Mouse (Mus musculus): ENCODE data around the gene Rhbdf2.
A peak's percentile ranks its signal among the peaks of the same experiment; 100 is the strongest.
"Not testable (repeated sequence)": the region's sequence is repeated elsewhere in the genome, so short reads cannot be mapped to it uniquely, and the experiment has no call there.

Gene Rhbdf2

DNA sequence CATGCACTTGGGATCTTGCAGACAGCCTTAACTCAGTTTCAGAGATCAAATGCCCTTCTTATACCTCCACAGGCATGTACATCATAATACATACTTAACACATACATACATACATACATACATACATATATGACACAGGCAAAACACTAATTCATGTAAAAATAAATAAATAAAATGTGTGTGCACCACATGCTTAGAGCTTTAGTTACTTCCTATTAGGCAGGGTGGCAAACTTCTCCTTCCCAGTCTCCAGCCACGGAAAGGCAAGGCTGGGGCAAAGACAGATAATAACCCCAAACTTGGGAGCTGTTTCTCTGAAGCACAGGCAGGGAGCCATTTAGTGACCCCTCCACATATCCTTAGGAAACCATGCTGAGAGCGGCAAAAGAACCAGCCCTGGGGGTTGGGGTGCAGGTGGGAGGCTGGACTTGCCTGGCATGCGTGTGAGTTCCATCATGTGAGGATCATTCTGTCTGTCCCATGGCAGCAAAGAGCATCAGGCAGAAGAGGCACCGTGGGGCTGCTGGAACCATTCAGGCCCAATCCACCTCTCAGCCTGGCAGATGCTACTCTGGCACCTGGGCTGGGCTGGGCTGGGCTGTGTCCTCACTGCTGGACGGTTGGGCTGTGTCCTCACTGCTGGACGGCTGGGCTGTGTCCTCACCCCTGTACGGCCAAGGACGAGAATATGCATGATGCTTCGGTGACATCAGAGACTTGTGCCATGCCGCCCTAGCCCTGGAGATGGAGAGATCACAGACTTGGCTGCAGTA is at the start of gene Rhbdf2:
Gene Rhbdf2, minus strand, starts transcription at position 721 of the 773 bp plus-strand sequence.
- no peak for DNase-seq

DNA sequence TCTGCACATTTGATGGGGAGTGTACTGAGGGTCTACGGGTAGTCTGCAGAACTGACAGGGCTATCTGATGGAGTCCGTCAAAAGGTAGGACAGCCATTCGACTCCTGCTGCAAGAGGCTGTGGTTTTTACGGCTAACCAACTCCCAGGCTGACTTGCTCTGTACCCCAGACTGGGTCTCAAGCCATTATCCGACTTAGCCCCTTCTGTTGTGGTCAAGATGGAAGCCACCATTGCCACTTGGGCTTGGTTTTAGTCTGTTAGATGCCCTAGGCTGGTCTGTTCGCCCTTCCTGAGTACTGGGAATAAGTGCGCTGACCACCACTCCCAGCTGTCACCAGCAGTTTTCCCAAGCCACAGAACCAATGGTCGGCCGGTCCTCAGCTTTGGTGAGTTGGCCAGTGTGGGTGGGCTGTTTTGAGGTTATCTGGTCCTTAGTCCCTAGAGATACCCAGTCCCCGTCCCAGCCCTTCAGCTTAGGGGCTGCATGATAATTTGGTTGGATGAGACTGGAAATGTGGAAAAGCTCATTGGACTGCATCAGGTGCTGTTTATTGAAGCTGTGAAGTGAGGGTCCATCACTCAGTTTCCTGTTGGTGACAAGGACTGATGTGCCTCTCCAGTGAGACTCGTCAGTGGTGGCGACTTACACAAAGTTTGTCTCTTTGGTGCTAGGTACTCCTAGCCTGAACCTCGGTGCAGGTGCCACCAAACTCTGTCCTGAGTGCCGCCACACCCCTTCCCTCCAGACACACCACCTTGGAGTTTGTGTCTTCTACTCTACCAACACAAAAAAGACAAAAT is 49.6 kb upstream of the Rhbdf2 start:
- DNase-seq = no peak

DNA sequence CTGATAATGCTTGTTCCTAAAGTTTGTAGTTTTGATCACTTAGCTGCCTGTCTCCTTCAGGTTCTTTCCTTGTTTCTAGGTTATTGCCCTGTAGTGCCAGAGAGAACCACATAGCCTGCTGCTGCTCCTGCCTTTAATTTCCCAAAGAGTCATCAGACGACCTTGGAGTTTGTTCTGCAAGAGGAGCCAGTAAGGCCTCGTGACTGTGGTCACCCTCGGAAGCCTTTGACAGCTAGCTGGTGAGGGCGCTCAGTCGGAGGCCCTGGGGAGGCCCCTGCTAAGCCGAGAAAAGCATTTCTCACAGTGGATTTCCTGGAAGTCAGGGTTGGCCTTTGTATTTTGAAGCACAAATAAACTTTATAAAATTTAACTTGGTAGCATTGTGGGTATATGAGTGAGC is 48.6 kb upstream of the Rhbdf2 start:
- not testable (repeated sequence) for DNase-seq

DNA sequence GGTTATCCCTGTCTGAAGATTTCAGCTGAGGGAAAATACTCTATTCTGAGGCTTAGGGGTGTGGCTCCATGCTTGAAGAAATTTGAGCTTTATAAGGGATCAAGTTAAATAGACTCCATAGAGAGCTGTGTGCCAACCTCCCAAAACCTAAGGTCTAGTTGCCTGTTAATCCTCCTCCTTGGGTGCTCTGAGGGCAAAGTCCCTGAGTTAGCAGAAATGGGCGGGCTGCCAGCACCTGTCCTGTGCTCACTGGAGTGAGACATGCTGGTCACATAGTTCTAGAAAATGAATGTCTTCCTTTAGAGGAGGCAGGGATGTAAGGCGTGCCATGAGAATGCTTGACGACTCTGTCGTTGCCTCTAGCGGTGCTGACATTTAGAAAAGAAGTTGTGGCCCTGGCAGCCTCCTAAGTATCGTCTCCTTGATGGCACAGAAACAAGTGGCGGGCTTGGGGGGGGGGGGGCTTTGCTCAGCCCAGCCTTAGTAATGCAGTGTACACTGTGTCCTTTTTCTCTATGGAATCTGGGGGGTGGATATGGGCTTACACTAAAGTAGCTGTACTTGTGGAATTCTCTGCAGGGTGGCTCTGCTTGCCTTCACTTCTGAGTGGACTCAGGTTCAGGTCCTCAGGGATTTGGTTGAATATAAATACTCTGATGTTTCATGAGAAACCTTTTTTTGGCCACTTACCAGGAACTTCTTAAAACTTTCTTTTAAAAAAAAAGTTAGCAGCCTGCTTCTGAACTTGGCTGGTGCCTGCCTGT is 48.0 kb upstream of the Rhbdf2 start:
- no peak for DNase-seq

DNA sequence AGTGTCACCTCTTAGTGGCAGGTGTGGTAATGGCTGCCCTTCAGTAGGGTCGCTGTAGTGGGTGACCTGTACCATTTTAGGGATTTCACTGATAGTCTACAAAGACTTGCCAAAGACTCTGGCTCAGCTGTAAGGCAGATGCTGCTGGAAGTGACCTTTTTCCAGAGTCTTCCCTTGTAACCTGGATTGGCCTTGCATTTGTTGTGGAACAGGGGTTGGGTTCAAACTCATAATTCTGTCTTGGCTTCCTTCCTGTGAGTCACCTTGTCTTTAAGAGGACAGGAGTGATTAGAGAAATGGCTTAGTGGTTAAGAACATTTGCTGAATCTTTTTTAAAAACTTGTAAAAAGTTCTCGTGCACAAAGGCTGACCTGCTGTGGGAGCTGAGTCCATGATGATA is 46.6 kb upstream of the Rhbdf2 start:
- no peak for DNase-seq

DNA sequence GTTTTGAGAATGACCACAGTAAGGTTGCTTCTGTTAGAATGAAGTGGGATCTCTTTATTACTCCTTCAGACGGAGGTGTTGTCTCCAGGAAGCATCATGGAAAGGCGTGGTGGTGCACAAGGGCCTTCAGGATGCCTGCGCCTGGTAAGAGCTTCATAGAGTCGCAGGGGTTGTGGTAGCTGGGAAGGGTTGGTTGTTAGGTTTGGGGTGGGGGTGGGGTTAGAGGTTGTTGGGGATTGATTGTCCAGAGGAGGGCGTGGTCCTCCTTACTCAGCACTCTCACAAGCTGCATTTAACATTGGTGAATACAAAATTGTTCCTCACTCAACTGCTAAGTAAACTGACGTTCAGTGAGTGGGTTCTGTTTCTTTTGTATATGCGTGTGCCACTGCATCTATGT is 45.8 kb upstream of the Rhbdf2 start:
- DNase-seq = no peak

DNA sequence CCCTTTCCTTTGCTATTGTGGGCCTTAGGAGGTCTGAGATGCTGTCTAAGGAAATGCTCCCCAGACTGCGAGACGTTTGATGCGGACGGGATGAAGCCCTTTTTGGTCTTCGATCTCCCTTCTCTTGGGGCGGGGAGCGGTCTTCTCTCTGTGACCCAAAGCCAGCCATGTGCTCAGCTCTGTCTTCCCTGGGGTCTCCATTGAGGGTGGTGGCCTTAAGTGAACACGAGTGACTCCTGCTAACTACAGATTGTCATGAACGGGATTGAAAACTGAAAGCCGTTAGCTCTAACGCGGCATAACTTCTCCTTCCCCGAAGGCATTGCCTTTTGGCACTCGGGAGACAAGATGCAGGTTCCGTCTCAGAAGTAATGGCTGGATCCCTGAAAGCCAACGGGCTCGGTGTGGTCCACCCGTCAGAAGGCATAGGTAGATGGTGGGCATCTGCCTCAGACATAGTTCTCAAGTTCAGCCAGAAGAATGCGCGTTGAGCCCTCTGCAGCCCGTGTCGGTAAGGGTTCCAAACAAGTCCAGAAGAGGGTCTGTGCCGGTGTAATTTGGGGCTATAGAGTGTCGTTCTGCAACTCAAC is 45.1 kb upstream of the Rhbdf2 start:
- no peak for DNase-seq

DNA sequence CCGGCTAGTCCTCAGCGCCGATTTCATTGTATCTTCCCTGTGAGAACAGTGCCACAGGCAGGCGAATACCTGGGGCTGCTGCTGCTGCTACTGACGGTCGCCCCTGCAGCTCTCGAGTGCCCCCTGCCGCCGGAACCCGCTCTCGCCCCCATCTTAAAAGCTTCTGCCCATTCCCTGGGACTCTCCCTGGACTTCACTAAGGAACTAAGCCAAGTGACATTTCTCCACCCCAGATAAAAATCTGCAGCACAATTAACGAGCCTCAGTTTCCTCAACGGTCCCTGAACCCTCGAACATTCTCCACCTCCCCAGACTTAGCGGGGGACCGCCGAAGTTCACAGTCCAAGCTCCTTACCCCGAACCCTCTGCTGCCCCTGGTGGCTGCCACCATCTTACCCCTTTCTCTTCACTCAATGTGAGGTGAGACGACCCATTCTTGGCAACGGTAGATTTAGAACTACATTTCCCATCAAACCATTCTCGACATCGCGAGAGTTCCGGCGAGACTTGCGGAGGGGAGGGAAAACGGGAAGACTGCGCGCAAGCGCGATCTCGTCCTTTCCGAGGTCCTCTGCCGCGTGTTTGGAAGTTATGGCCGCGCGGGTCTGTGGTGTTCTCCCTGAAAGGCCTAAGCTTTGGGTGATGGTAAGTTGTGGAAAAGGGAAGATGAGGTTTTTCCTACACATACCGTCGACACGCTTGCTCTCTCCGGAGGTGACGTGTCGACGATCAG is 44.5 kb upstream of the Rhbdf2 start:
- DNase-seq = peak; percentile 98

DNA sequence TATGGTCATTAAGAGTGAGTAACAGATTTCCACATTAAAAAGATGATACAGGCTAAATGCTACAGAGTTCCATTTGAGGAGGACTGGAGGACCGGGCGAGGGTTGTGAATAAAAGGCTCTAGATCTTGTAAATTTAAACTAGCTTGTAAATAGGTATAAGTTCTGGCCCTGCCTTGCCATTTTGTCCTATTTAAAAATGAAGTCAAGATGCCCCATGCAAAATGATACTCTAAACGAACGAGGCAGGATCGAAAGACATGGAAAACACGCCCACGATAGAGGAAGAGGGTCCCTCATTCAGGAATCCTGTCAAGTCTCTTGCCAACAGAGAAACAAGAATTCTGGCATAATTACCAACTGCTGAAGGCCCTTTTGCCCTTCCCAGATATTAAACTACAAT is 43.6 kb upstream of the Rhbdf2 start:
- DNase-seq = no peak

DNA sequence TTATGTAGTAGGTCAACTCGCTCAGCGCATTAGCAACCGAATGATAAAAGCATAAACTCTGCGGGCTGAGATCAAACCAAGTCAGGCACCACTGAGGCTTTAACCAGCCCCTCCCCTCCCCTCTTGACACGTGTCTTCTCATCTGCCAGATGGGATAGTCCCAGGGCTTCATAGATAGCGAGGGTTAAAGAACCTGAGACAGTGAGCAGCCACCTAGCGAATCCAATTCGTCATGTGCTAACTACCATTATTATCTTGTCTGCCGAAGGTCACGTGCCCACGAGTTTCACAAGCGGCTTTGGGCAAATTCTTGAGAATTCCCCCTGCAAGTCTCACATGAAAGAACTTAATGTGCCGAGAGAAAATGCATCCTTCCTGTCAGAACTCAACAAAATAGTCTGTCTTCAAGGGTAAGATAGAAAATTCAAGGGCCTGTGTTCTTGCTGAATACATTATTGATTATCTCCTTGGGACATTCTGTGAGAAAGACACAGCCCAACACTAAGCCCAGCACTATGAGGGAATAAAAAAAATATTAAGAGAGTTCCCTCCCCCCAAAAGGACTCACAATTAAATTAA is 43.1 kb upstream of the Rhbdf2 start:
- DNase-seq = no peak

DNA sequence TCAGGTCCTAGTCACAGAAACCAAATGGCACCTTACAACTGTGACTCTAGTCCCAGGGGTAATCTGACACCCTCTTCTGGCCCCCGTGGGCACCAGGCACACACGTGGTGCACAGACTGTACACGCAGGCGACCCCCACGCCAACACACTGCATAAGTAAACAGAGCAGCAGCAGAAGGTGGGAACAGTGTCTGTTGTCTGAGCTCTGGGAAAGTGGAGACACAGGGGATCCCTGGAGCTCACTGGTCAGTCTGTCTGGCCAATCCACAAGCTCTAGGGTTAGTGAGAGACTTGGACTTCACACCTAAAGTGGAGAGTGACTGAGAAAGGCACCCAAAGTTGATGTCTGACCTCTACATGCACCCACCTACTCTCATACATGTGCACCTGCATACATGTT is 42.5 kb upstream of the Rhbdf2 start:
- no peak for DNase-seq

DNA sequence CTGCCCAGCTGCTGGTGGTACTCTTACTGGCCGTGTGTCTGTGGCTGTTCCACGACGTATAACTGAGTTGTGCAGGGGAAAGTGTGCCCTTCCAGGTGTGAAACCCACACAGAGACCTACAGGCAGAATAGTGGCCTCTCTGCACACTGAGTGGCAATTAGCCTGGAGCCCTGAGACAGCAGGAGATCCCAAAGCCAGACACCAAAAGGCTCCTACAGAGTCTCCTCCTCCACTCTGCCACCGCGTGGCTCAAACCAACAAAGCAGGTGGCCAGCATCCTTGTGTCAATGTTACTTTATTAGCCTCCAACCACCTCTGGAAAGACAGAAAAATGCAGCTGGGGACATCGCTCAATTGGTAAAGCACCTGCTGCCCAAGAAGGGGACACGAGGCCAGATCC is 42.0 kb upstream of the Rhbdf2 start:
- DNase-seq = no peak

DNA sequence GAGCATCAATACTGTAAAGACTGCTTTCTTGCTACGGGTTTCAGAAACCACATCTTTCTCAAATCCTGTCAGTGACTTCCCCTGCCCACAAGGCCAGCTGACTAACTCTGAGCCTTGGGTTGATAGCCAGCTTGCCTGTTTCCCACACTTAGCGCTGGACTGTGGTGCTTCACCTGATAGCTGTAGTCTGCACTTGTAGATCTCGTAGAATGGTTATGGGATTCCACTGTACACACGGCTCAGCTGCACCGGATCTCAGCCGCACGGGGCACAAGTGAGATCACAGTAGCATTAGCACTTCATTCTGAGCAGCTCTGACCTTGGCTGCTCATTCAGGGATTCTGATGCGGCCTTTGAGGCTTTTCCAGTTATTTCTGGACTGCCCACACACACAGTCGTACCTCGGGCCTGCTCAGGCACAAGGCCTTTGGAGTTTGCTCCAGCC is 41.6 kb upstream of the Rhbdf2 start:
- DNase-seq = no peak

DNA sequence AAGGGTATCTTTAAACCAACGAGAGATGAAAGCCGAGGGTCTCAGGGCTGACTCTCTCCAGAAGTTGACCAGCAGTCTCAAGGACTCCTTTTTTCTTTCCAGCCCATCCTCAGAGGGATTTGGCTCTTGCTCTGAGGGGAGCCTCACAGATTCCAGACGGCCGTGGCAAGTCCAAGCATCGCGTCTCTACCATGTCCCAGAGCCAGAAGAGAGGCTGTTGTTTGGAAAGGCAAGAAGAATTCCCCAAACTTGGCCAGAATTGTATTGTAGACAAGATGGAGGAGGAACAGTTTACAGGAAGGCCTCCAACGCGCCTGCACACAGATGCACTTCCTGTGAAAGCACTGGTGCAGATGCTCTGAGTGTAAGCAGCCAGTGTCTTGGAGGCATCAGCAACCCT is 41.1 kb upstream of the Rhbdf2 start:
- DNase-seq = no peak

DNA sequence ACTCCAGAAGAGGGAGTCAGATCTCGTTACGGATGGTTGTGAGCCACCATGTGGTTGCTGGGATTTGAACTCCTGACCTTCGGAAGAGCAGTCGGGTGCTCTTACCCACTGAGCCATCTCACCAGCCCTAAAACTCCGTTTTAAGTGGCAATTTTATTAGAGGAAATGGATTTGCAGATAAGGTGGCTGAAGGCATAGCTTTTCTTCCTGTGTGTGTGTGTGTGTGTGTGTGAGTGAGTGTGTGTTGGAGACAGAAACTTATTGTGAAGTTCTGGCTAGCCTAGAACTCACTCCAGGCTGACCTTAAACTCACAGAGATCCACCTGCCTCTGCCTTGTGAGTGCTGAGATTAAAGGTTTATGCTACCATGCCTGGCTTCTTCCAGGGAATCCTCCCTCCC is 40.2 kb upstream of the Rhbdf2 start:
- not testable (repeated sequence) for DNase-seq

DNA sequence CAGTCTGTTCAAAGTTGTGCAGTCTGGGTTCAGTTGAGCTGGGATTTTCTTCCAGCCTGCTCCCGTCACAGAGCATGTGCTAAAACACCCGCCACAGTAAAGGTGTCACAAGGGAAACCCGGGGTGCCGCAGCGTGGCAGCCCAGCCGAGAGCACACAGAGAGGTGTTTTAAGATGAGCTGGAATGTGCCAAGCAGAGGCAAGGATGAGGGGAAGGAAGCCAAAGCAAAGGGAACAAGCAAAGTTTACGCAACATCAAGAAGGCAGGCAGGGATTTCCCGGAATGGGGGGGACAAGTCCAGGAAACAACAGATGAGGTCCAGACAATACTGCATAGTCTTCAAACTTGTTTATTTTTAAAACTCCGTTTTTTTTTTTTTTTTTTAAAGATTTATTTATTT is 39.7 kb upstream of the Rhbdf2 start:
- DNase-seq = peak; percentile 71 to 82

DNA sequence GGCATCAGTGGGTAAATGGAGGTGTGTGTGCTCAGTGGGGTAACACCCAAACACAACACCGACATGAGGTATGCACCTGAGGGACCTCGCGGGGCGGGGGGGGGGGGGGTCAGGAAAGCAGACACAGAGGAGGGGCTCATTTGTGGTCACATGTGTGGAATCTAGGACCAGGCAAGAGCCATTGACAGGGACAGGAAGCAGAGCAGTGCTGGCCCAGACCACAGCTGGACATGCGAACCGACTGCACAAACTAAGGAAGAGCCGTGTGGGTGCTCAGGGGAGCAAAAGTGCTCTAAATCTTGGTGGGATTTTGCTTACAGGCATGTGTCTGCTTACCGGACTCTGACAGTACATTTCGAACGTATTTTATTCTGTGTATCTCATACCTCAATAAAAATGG is 38.5 kb upstream of the Rhbdf2 start:
- DNase-seq = no peak

DNA sequence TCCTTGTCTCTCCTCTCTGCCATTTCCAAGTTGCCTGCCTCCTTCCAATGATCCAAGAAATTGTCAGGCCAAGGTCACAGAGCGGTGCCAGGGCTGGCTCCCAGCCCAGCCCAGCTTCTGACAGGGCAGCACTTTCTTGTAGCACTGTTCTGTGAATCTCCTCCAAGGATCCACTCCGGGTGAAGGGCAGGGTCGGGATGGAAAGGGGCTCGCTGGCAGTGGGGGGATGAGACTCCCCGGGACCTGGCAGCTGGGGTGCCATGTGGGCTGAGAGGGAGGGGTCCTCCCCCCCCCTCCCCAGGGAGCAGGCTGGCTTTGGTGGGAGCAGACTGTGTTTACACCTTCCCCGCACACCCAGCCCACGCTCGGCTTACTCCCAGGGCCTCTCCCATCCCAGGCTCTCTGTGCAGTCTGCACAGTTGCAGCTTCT is 35.1 kb upstream of the Rhbdf2 start:
- DNase-seq = no peak

DNA sequence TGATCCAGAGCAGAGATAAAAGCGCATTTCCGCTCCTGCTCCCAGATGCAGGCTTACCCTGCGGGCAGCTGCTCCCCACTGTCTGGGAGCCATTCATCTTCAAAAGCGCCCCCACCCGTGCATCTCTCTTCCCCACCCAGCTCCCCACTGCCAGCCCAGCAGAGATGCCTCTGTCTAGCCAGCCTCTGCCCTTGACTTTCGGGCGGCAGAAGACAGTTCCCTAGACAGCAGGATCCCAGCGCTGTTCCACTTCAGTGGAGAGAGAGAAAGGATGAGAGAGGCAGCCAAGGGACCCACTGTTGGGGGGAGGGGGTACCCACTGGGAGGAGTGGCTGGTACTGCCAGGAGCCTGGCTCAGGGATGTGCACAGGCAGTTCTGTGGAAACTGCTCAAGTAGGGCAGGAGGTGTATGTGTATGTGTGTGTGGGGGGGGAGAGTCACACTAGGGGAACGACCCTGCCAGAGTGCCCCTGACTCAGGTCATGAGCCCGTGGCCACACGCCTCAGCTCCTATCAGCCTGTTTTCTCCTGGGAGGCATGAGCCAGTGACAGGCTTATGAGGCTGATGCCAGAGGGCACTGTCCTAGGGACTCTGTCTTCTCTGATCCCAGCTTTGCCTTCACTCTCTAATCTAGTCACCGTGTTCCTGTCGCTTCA is 34.6 kb upstream of the Rhbdf2 start:
- DNase-seq = no peak

DNA sequence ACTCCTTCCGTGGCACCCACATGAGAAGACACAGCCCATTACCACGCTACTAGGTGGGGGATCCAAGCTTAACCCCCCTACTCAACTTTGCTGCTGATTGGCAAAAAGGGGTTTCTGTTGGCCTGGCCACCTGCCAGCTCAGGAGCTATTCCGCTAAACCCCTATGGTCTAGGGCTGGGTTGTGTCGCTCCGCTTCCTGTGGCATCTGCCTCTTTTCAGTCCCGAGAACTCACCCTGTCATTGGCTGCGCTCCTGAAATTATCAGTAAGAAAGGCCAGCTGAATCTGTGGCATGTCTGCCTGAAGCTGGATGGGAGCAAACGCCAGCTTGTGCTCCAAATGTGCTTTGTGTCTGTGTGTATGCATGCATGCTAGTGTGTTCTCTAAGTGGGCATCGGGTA is 33.4 kb upstream of the Rhbdf2 start:
- no peak for DNase-seq

DNA sequence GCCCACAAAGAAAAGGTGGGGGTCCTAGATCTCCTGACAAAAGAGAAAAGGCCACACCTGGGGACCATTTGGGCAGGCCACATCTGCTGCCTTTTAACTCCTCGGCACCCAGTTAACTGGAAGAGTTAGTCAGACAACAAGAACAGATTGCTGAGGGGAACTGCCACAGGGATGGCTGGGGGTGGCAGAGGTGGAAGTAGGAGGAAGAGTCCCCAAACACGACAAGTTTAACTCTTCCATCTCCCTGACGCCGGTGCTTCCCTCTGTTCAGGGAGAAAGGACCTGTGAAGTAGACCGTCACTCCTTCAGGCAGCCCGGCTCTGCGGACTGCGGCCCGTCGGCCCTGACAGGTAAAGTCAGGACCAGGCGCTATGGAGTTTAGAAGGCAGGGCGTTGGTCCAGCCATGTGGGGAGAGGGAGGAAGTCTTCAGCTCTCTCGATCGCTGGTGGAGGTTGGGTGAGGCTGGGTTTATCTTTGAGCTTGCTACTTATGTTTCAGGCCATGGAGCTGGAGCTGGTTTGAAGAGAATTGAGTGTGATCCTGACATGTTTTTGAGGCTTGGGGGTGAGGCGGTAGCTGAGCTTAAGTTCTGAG is 32.3 kb upstream of the Rhbdf2 start:
- no peak for DNase-seq
